Mouse (Mus musculus) kidney, adult 2 months (tissue): ENCODE measurements around the gene Gm11567.

Source experiments
- CTCF ChIP-seq: fragments of 200-500 bp; conservative IDR thresholded peaks from 2 replicates; pipeline ENCODE4 v1.5.1; 2011; ENCODE audit warnings: low read depth, mild to moderate bottlenecking, control low read depth, low read length, moderate library complexity, mixed read lengths; ENCODE audit not compliant: insufficient read depth, insufficient read length
- POLR2A ChIP-seq: fragments of 200-500 bp; IDR thresholded peaks from one replicate; pipeline ENCODE4 v1.6.1; 2011; ENCODE audit warnings: low read depth, low read length, control low read depth

DNA sequence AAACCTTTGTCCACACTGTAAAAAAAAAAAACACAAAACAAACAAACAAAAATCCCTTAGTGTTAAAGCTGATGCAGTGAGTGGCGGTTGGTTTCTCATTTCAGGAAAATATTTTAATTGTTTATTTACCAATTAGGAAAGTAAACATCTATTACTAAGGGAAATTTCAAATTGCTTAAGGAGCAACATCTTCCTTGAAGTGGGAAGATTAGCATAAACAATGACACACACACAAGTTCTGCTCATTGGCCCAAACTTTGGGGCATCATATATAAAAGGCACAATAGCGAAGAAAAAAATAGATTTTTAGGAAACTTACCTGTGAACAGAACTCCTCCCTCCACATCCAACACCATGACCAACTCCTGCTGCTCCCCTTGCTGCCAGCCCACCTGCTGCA is 21.4 kb upstream of the Gm11567 start, which contains the start of gene Gm11568:
- TF ChIP-seq POLR2A: no peak
- no peak for TF ChIP-seq CTCF
